Mouse (Mus musculus): Measurements from ENCODE around the gene Ppcdc.
"Not testable (repeated sequence)": the region's sequence is repeated elsewhere in the genome, so short reads cannot be mapped to it uniquely, and the experiment has no call there.

- not testable (repeated sequence) for TF ChIP-seq CTCF, EP300 (IDR thresholded peaks at IDR 0.05; ENCODE audit: low read depth)
Measured at GRCm38 (mm10) chr9:57427123-57427522, 12.8 kb downstream of the Ppcdc start.
